Mouse (Mus musculus) intestine, embryonic 14.5 days (tissue): ENCODE measurements around the gene Samd10. TPM values are rescaled to one million over a fixed set of nuclear protein-coding genes. Genes with fewer than 3 reads are reported as not detected.
A peak's percentile ranks its signal among the peaks of the same experiment; 100 is the strongest.

ENCODE experiments used
- ATAC-seq: fragments of 200-750 bp; cut with Nextera tagmentation; replicated peaks from 2 replicates; pipeline ENCODE4 v1.8.0; 2017; ENCODE audit warnings: low read depth, moderate number of reproducible peaks, moderate TSS enrichment, moderate library complexity; ENCODE audit not compliant: low FRiP score, low TSS enrichment
- DNase-seq: peaks from one replicate; pipeline ENCODE4 v3.0.0-alpha.2; 2018; ENCODE audit warnings: low spot score
- H3K27ac ChIP-seq: fragments of 300-500 bp; sonication (generic); 2 replicates; pipeline ENCODE4 v1.5.1; 2014; ENCODE audit warnings: low read depth, mild to moderate bottlenecking, control low read depth
- H3K27me3 ChIP-seq: fragments of 300-500 bp; sonication (generic); replicated peaks from 2 replicates; pipeline ENCODE4 v1.6.1; 2014; ENCODE audit warnings: low read length, control low read depth; ENCODE audit not compliant: control insufficient read depth, insufficient read depth
- H3K36me3 ChIP-seq: fragments of 300-500 bp; sonication (generic); 2 replicates; pipeline ENCODE4 v1.6.1; 2014; ENCODE audit warnings: low read length, control low read depth; ENCODE audit not compliant: control insufficient read depth, insufficient read depth
- H3K4me1 ChIP-seq: fragments of 300-500 bp; sonication (generic); replicated peaks from 2 replicates; pipeline ENCODE4 v1.6.1; 2014; ENCODE audit warnings: low read length, control low read depth, mixed read lengths; ENCODE audit not compliant: control insufficient read depth, insufficient read depth
- H3K4me2 ChIP-seq: fragments of 300-500 bp; sonication (generic); 2 replicates; pipeline ENCODE4 v1.6.1; 2014; ENCODE audit warnings: low read length
- H3K4me3 ChIP-seq: fragments of 300-500 bp; sonication (generic); 2 replicates; pipeline ENCODE4 v1.5.1; 2014; ENCODE audit warnings: low read depth, low read length, control low read depth, mixed read lengths
- H3K9ac ChIP-seq: fragments of 300-500 bp; sonication (generic); 2 replicates; pipeline ENCODE4 v1.6.1; 2014; ENCODE audit warnings: mild to moderate bottlenecking, low read length
- H3K9me3 ChIP-seq: fragments of 300-500 bp; sonication (generic); 2 replicates; pipeline ENCODE4 v1.6.1; 2016; ENCODE audit warnings: low read length, control low read depth; ENCODE audit not compliant: control insufficient read depth
- WGBS: fragments of 180-500 bp; shearing (Covaris S2); extraction: QIAGEN DNeasy Blood & Tissue Kit; methylation state at CpG from one replicate; pipeline ENCODE4 v1.1.7; 2014; 5-methylcytosine and 5-hydroxymethylcytosine counted together
- polyA plus RNA-seq: library from polyadenylated mRNA; unstranded; fragments of >200 nt; fragmentation: Nextera tagmentation; extraction: Ambion mirVana; gene quantifications from 2 replicates; pipeline ENCODE4 v1.2.1, GENCODE M21; 2014

The Samd10 gene
- polyA plus RNA-seq, 1 experiment from 2014 or later = 26.4 TPM

DNA sequence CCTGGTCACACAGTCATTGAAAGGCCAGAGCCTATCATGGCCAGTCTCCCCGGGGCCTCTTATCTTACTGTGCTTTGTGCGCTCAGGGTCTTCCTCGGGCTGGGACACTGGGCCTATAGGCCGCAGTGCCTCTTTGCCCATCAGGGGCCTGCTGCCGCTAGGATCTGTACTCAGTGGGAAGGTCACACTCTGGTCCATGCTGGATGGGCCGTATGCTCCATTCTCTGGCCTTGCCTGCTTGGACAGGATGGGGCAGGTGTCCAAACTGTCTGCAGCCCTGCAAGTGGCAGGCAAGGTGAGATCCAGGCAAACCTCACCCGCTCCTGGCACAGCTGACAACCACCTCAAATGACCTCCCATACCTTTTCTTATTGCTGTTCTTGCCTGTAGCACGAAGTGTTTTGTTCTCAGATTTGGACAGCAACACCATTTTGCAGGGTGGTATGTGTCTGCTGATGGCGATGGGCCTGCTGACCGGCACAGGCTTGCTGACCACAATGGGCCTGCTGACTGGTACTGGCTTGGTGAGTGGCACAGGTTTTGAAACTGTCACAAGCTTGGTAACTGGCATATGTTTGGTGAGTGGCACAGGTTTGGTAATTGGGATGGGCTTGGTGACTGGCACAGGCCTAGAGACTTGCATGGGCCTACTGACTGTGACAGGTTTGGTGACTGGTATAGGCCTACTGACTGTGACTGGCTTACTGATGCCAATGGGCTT, 9.8 kb downstream of the Samd10 start:
- ATAC-seq (no peak), DNase-seq (peak; percentile 37)
- no peak overlapping the region for H3K4me2 ChIP-seq
- H3K9me3 ChIP-seq = no peaks in the 10 kb centered on the region
- no peaks in the 10 kb centered on the region for H3K27me3 ChIP-seq
- H3K9ac ChIP-seq = no peak overlapping the region
- 94% methylated on average over 10 of the region's 10 CpGs for WGBS
- peaks cover 9% of the 10 kb centered on the region; the same call in 1 of the 2 replicates for H3K4me1 ChIP-seq
- peaks cover 66% of the 10 kb centered on the region for H3K36me3 ChIP-seq
- no peak overlapping the region for H3K27ac ChIP-seq
- H3K4me3 ChIP-seq = no peak overlapping the region

DNA sequence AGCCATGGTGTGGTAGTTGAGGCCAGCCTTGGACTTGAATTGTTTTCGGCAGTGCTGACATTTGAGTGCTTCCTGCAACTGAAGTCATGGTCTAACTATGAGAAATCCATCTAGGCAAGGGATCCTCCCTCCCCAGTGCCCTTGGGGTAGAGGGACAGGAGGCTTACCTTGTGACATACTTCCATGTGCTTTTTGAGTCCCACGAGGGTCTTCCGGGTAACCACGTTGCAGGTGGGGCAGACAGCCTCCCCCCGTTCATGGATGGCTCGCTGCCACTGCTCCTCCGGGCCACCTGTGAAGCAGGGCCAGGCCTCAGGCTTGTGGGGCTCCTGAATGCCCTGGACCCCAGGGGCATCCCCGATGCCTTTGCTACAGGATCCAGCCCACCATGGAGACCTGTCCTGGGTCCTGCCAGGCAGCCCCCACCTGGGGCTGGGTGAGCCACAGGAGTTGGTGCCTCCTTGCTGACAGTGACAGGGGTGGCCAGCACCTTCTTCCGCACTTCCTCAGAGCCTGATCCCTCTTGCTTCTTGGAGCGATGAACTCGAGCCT, 10.7 kb downstream of the Samd10 start:
- no peaks in the 10 kb centered on the region for H3K9me3 ChIP-seq
- H3K4me3 ChIP-seq = no peak overlapping the region
- H3K36me3 ChIP-seq = peaks cover 74% of the 10 kb centered on the region
- WGBS = 93% methylated on average over 11 of the region's 11 CpGs
- DNase-seq (peak; percentile 27), ATAC-seq (no peak)
- no peaks in the 10 kb centered on the region for H3K27me3 ChIP-seq
- H3K27ac ChIP-seq = no peak overlapping the region
- H3K4me1 ChIP-seq = peaks cover 8% of the 10 kb centered on the region; the same call in 1 of the 2 replicates
- H3K9ac ChIP-seq = no peak overlapping the region
- no peak overlapping the region for H3K4me2 ChIP-seq

GRCm38 (mm10) chr2:181587796-181588195, 11.2 kb downstream of the Samd10 start:
- Histone ChIP-seq H3K4me1 (peaks cover 6% of the 10 kb centered on the region; the same call in 1 of the 2 replicates), H3K9me3 (no peaks in the 10 kb centered on the region), H3K4me2 (no peak overlapping the region), H3K4me3 (no peak overlapping the region), H3K9ac (no peak overlapping the region), H3K36me3 (peaks cover 74% of the 10 kb centered on the region), H3K27me3 (no peaks in the 10 kb centered on the region), H3K27ac (no peak overlapping the region)
- ATAC-seq (no peak), DNase-seq (peak; percentile 48)
- 84% methylated on average over 6 of the region's 6 CpGs for WGBS

DNA sequence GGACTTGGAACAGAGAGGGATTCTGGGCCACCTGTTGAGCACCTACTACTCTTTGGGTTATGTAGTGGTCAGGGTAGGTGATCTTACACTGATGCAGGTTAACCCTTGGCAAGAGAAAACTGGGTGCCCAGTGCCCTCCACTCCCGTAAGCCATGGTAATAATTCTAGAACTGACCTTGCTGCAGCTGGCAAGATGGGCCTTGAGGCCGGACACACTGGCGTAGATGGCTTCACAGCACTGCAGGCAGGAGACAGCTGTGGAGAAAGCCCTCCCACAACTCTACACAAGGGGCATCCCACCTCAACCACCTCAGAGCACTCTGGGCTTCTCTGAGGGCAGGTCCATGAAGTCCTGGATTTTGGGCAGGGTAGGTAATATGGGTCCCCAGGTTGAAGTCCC, 12.9 kb downstream of the Samd10 start:
- Histone ChIP-seq H3K4me3 (no peak overlapping the region), H3K4me1 (peaks cover 6% of the 10 kb centered on the region; the same call in 1 of the 2 replicates), H3K4me2 (no peak overlapping the region), H3K9me3 (no peaks in the 10 kb centered on the region), H3K36me3 (peaks cover 74% of the 10 kb centered on the region), H3K27ac (no peak overlapping the region), H3K27me3 (no peaks in the 10 kb centered on the region), H3K9ac (no peak overlapping the region)
- ATAC-seq = no peak
- WGBS = 98% methylated on average over 3 of the region's 3 CpGs
- peak; percentile 46 for DNase-seq

DNA sequence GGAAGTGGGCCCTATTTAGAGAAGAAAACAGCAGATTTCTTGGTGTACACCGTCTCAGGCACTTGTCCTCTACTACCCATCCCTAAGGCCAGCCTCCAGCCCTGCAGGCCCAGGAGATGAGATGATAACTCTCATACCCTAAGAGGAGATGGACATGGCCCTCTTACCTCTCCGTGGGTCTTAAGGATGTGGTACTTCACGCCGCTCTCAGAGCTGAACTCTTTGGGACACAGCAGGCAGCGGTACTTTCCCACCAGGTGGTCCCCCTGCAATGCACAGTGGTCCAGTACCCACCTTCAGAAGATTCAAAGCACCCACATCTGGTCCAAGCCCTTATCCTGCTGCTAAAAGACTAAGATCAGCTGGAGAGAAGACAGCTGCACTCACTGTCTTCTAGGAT, 13.5 kb downstream of the Samd10 start:
- Histone ChIP-seq H3K9me3 (no peaks in the 10 kb centered on the region), H3K27ac (no peak overlapping the region), H3K4me2 (no peak overlapping the region), H3K4me3 (no peak overlapping the region), H3K9ac (no peak overlapping the region), H3K27me3 (no peaks in the 10 kb centered on the region), H3K36me3 (peaks cover 70% of the 10 kb centered on the region), H3K4me1 (peaks cover 6% of the 10 kb centered on the region; the same call in 1 of the 2 replicates)
- ATAC-seq = no peak
- WGBS = 94% methylated on average over 5 of the region's 5 CpGs
- DNase-seq = peak; percentile 28

DNA sequence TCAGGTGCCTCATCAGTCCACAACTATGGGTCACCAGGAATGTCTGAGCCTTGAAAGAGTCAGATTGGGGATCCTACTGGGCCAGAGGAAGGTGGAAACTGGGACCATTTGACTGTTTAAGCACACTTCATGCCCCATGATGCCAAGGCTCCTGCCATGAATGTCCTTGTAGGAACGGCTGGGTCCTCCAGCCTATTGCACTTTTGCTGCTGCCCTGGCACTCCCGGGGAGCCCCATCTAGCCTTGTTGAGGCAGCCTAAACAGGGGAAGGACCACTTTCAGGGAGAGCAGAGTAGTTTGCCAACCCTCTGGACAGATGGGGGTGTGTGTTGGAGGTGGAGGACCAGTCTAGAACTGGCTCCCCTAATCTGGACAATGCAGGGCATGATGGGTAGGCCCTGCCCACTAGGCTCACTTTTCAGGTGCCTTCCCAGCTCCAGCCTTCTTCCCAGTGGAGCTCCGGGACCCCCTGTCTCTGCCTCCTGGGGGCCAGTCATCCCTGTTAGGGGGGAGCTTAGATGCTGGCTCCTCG, 14.5 kb downstream of the Samd10 start, which contains the start of gene Uckl1:
TSS of gene Uckl1 (minus strand) at position 482 of the 532 bp plus-strand sequence.
- Histone ChIP-seq H3K4me1 (peaks cover 13% of the 10 kb centered on the region), H3K4me2 (no peak within 1 kb of the TSS), H3K9ac (no peak within 1 kb of the TSS), H3K9me3 (no peaks in the 10 kb centered on the region), H3K36me3 (peaks cover 60% of the 10 kb centered on the region), H3K4me3 (no peak within 1 kb of the TSS), H3K27me3 (no peaks in the 10 kb centered on the region), H3K27ac (no peak within 1 kb of the TSS)
- 89% methylated on average over 4 of the region's 4 CpGs for WGBS
- DNase-seq = peak; percentile 41
- no peak for ATAC-seq

GRCm38 (mm10) chr2:181583460-181584257, 15.4 kb downstream of the Samd10 start:
- Histone ChIP-seq H3K9me3 (no peaks in the 10 kb centered on the region), H3K27me3 (no peaks in the 10 kb centered on the region), H3K27ac (no peak overlapping the region), H3K4me1 (peaks cover 21% of the 10 kb centered on the region), H3K4me3 (no peak overlapping the region), H3K9ac (no peak overlapping the region), H3K4me2 (no peak overlapping the region), H3K36me3 (peaks cover 52% of the 10 kb centered on the region)
- DNase-seq (peak; percentile 43), ATAC-seq (no peak)
- 84% methylated on average over 3 of the region's 3 CpGs for WGBS

DNA sequence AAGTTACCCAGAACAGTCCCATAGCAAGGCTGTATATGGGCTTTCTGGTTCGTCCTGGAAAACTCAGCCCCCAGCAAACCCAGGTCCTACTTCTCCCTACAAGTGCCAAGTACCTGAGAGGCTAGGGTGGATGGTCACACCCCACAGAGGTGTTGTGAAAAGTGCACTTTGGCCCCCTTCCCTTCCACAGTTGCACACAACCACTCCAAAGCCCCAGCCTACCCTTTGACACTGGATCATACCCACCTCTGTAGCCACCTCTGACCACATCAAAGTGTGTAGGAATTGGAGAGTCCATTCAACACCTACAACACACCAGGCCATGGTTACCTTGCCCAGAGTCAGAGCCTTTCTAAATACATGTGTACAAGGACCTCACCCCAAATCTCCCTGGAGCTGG, 16.1 kb downstream of the Samd10 start:
- Histone ChIP-seq H3K9me3 (no peaks in the 10 kb centered on the region), H3K4me2 (no peak overlapping the region), H3K9ac (no peak overlapping the region), H3K27ac (no peak overlapping the region), H3K36me3 (peaks cover 44% of the 10 kb centered on the region), H3K4me1 (peaks cover 24% of the 10 kb centered on the region), H3K4me3 (no peak overlapping the region), H3K27me3 (no peaks in the 10 kb centered on the region)
- WGBS = 88% methylated on average over 1 of the region's 1 CpGs
- ATAC-seq = no peak
- DNase-seq = peak; percentile 41
